ENCODE assay signal across 21 mouse cellular contexts in the genomic region with DNA sequence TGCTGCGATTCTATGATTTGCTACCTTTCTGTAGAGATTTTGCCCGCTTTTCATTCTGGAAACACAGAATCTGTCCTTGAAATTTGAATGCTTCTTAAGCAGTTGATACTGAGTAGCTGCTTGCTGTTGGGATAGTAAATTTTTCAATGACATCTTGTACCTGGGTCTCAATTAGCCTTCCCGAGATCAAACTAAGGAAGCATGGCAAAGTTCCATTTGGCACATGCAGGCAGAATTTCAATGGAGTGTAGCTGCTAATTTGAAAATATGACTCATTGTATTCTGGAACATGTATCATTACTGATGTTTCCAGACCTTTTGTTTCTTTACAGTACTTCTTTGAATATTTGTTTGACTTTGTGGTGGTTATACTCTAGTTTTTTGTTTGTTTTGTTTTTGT.
"Had no signal": no experiment of that assay in that cellular context is flagged by ENCODE, and none has a peak within 500 bp of the region (broad histone marks: within the 10 kb centered on the region; RNA-seq: fewer than 3 reads in every experiment).

No protein-coding gene starts in this region.

- DNase-seq: kidney, adult 2 months; kidney, postnatal 36 days; layer of hippocampus, postnatal 36 days; liver; lung, adult 2 months; lung, postnatal 14 days; lung, postnatal 4 days; midbrain, embryonic 14.5 days; retina, postnatal 1 day; right cerebral cortex, postnatal 25 days; spleen, adult 18-20 months; thymus, postnatal 25 days had no signal

- H3K36me3 ChIP-seq: limb, embryonic 10.5 days; limb, embryonic 13.5 days; liver, embryonic 12.5 days; liver, embryonic 15.5 days; neural tube, embryonic 13.5 days; stomach, embryonic 15.5 days had no signal

- H3K9ac ChIP-seq: limb, embryonic 13.5 days; liver, embryonic 12.5 days; liver, embryonic 15.5 days; neural tube, embryonic 13.5 days; stomach, embryonic 15.5 days had no signal

- H3K4me1 ChIP-seq: limb, embryonic 10.5 days; limb, embryonic 13.5 days; liver, embryonic 12.5 days; liver, embryonic 15.5 days; neural tube, embryonic 13.5 days; stomach, embryonic 15.5 days had no signal

- ATAC-seq: liver, embryonic 12.5 days had no signal

- H3K27me3 ChIP-seq: limb, embryonic 13.5 days; liver, embryonic 12.5 days; liver, embryonic 15.5 days; neural tube, embryonic 13.5 days; stomach, embryonic 15.5 days had no signal

- H3K9me3 ChIP-seq: limb, embryonic 10.5 days; limb, embryonic 13.5 days; liver, embryonic 12.5 days; liver, embryonic 15.5 days; neural tube, embryonic 13.5 days; stomach, embryonic 15.5 days had no signal

- H3K27ac ChIP-seq: kidney, postnatal 0 days; limb, embryonic 10.5 days; limb, embryonic 13.5 days; liver, embryonic 12.5 days; liver, embryonic 15.5 days; neural tube, embryonic 13.5 days; stomach, embryonic 15.5 days had no signal

- H3K4me2 ChIP-seq: limb, embryonic 13.5 days; liver, embryonic 12.5 days; liver, embryonic 15.5 days; midbrain, embryonic 11.5 days; neural tube, embryonic 13.5 days; stomach, embryonic 15.5 days had no signal

- H3K4me3 ChIP-seq: limb, embryonic 10.5 days; limb, embryonic 13.5 days; liver, embryonic 12.5 days; liver, embryonic 15.5 days; myocyte; neural tube, embryonic 13.5 days; stomach, embryonic 15.5 days had no signal
